Mouse (Mus musculus): ENCODE measurements at regions not wholly inside any gene's neighbourhood (a gene's known extent, or its start where the extent isn't known, plus 50 kb on each side); places are given as distances from the start of the nearest gene placed in this dataset.

DNA sequence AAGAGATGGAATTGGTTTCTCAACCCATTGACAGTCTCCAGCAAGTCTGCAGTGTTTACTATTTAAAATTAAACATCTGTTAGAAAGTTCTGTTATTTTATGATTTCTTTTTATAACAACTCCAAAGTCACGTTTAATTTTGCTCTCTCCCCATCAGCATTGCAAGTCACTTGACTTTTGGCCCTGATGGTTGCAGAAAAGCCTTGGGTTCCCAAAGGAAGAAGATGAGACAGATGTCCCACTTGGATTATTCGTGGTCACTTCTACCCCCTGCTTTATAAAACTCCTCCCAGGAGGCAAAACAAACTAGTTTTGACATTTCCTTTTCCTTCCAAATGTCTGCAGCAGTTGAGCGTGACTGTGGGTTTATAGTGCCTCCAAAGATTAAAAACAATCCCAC is 502.9 kb upstream of the Jmjd1c start:
- H3K4me3 ChIP-seq (ENCODE audit: control insufficient read depth in 1 of 2, insufficient read depth in 1 of 2, low read depth in 1 of 2, low read length in 2 of 2) = no peak overlapping the region
- H3K27ac ChIP-seq (replicated peaks in 1 of 2; ENCODE audit: control insufficient read depth in 1 of 2, insufficient read depth in 1 of 2, low read depth in 2 of 2, low read length in 2 of 2) = no peak overlapping the region
- H3K9ac ChIP-seq (ENCODE audit: low read length) = no peak overlapping the region
- WGBS = 61% methylated on average over 3 of the region's 3 CpGs
- no peak overlapping the region for H3K4me2 ChIP-seq (ENCODE audit: low read length)
- no peaks in the 10 kb centered on the region for H3K9me3 ChIP-seq (ENCODE audit: control insufficient read depth, low read length)
- no peaks in the 10 kb centered on the region for H3K36me3 ChIP-seq (ENCODE audit: control insufficient read depth, insufficient read depth, low read length)
- ATAC-seq (ENCODE audit: insufficient number of reproducible peaks, insufficient read depth, low FRiP score, low read depth) = no peak
- no peaks in the 10 kb centered on the region for H3K27me3 ChIP-seq (ENCODE audit: control insufficient read depth, insufficient read depth, low read length)
- no peaks in the 10 kb centered on the region for H3K4me1 ChIP-seq (ENCODE audit: control insufficient read depth in 2 of 2, insufficient read depth in 2 of 2, low read length in 2 of 2)

DNA sequence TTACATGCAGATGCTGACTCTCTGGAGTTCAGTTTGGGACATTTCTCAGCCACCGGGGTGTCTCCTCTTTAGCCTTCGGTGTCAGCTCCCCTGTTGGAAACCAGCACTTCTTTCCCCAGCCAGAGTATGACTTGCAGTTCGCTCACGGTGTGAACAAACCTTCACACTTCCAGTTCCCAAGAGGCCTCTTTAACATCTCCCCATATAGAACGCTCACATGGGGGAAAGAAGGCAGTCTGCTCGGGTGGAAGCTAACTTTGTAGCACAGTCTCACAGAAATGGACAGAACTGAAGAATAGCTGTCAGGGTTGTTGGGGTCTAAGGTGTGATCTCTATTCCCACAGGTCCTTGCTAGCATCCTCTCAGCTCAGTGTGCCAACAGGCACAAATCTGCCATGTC is 502.4 kb upstream of the Jmjd1c start:
- Histone ChIP-seq H3K4me2 (ENCODE audit: low read length) (no peak overlapping the region), H3K27me3 (ENCODE audit: control insufficient read depth, insufficient read depth, low read length) (no peaks in the 10 kb centered on the region), H3K27ac (replicated peaks in 1 of 2; ENCODE audit: control insufficient read depth in 1 of 2, insufficient read depth in 1 of 2, low read depth in 2 of 2, low read length in 2 of 2) (no peak overlapping the region), H3K36me3 (ENCODE audit: control insufficient read depth, insufficient read depth, low read length) (no peaks in the 10 kb centered on the region), H3K9ac (ENCODE audit: low read length) (no peak overlapping the region), H3K4me3 (ENCODE audit: control insufficient read depth in 1 of 2, insufficient read depth in 1 of 2, low read depth in 1 of 2, low read length in 2 of 2) (no peak overlapping the region), H3K4me1 (ENCODE audit: control insufficient read depth in 2 of 2, insufficient read depth in 2 of 2, low read length in 2 of 2) (no peaks in the 10 kb centered on the region), H3K9me3 (ENCODE audit: control insufficient read depth, low read length) (no peaks in the 10 kb centered on the region)
- 35% methylated on average over 6 of the region's 6 CpGs for WGBS
- ATAC-seq (ENCODE audit: insufficient number of reproducible peaks, insufficient read depth, low FRiP score, low read depth) = no peak

DNA sequence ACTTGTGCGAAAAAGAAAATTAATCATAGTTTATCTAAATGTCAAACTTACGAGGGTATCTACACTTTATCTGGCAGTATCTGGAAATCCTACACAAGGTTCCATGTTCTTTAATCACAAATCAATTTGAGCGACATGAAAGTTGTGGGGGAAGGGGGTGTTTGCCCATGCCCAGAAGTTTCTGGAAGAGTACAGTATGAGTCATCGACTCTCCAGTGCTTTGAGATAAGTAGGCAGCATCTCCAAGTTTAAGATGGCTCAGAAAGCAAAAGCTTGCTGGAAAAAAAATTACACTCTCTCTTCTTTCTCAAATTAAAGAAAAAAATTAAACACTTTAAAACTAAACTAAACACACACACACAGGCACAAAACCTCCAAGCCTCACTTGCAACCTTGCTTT is 498.0 kb upstream of the Jmjd1c start:
- H3K27me3 ChIP-seq (ENCODE audit: control insufficient read depth, insufficient read depth, low read length) = no peaks in the 10 kb centered on the region
- 48% methylated on average over 4 of the region's 4 CpGs for WGBS
- H3K4me2 ChIP-seq (ENCODE audit: low read length) = no peak overlapping the region
- H3K36me3 ChIP-seq (ENCODE audit: control insufficient read depth, insufficient read depth, low read length) = no peaks in the 10 kb centered on the region
- no peak for ATAC-seq (ENCODE audit: insufficient number of reproducible peaks, insufficient read depth, low FRiP score, low read depth)
- H3K9me3 ChIP-seq (ENCODE audit: control insufficient read depth, low read length) = no peaks in the 10 kb centered on the region
- no peaks in the 10 kb centered on the region for H3K4me1 ChIP-seq (ENCODE audit: control insufficient read depth in 2 of 2, insufficient read depth in 2 of 2, low read length in 2 of 2)
- H3K4me3 ChIP-seq (ENCODE audit: control insufficient read depth in 1 of 2, insufficient read depth in 1 of 2, low read depth in 1 of 2, low read length in 2 of 2) = no peak overlapping the region
- no peak overlapping the region for H3K9ac ChIP-seq (ENCODE audit: low read length)
- no peak overlapping the region for H3K27ac ChIP-seq (replicated peaks in 1 of 2; ENCODE audit: control insufficient read depth in 1 of 2, insufficient read depth in 1 of 2, low read depth in 2 of 2, low read length in 2 of 2)

DNA sequence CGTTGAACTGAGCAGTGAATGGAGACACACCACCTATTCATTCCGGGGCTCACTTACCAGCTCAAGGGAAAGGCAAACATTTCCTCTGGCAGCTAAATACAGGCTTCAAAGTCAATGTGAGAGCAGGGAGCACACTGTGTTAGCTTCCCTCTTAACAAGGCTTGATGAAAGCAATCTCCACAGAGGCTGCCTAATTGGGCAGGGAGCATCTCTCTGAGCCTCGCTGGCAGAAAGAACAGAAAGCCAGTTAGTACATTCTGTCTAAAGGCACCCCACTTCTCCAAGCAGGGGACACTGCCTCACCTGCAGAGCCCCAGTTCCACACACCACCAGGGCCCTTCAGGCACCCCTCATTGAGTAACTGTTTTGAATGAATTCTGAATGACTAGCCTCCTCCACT is 488.8 kb upstream of the Jmjd1c start:
- no peaks in the 10 kb centered on the region for H3K4me1 ChIP-seq (ENCODE audit: control insufficient read depth in 2 of 2, insufficient read depth in 2 of 2, low read length in 2 of 2)
- H3K4me2 ChIP-seq (ENCODE audit: low read length) = no peak overlapping the region
- H3K36me3 ChIP-seq (ENCODE audit: control insufficient read depth, insufficient read depth, low read length) = no peaks in the 10 kb centered on the region
- WGBS = 50% methylated on average over 3 of the region's 3 CpGs
- H3K9me3 ChIP-seq (ENCODE audit: control insufficient read depth, low read length) = no peaks in the 10 kb centered on the region
- no peaks in the 10 kb centered on the region for H3K27me3 ChIP-seq (ENCODE audit: control insufficient read depth, insufficient read depth, low read length)
- H3K4me3 ChIP-seq (ENCODE audit: control insufficient read depth in 1 of 2, insufficient read depth in 1 of 2, low read depth in 1 of 2, low read length in 2 of 2) = no peak overlapping the region
- H3K27ac ChIP-seq (replicated peaks in 1 of 2; ENCODE audit: control insufficient read depth in 1 of 2, insufficient read depth in 1 of 2, low read depth in 2 of 2, low read length in 2 of 2) = no peak overlapping the region
- no peak for ATAC-seq (ENCODE audit: insufficient number of reproducible peaks, insufficient read depth, low FRiP score, low read depth)
- H3K9ac ChIP-seq (ENCODE audit: low read length) = no peak overlapping the region

DNA sequence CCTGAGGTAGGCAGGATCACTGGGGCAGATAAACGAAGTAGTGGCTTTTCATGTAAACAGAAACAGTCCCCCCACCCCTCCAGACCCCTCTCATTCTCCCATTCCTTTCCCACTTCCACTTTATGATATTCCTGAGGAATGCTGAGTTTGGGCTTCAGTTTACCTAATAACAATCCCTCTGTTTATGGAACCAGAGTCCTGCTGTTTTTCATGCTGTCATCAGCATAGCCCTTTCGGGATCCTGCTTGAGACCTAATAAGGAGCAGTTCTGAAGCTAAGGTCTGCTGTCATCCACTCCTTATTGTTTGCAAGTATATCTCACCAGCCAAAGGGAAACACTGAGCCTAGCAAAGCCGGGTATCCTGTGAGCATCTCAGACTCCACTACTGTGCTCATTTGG is 479.6 kb upstream of the Jmjd1c start:
- no peak overlapping the region for H3K4me3 ChIP-seq (ENCODE audit: control insufficient read depth in 1 of 2, insufficient read depth in 1 of 2, low read depth in 1 of 2, low read length in 2 of 2)
- H3K9ac ChIP-seq (ENCODE audit: low read length) = no peak overlapping the region
- H3K36me3 ChIP-seq (ENCODE audit: control insufficient read depth, insufficient read depth, low read length) = no peaks in the 10 kb centered on the region
- ATAC-seq (ENCODE audit: insufficient number of reproducible peaks, insufficient read depth, low FRiP score, low read depth) = no peak
- no peaks in the 10 kb centered on the region for H3K27me3 ChIP-seq (ENCODE audit: control insufficient read depth, insufficient read depth, low read length)
- H3K4me1 ChIP-seq (ENCODE audit: control insufficient read depth in 2 of 2, insufficient read depth in 2 of 2, low read length in 2 of 2) = no peaks in the 10 kb centered on the region
- H3K27ac ChIP-seq (replicated peaks in 1 of 2; ENCODE audit: control insufficient read depth in 1 of 2, insufficient read depth in 1 of 2, low read depth in 2 of 2, low read length in 2 of 2) = no peak overlapping the region
- no peaks in the 10 kb centered on the region for H3K9me3 ChIP-seq (ENCODE audit: control insufficient read depth, low read length)
- WGBS = 39% methylated on average over 3 of the region's 3 CpGs
- no peak overlapping the region for H3K4me2 ChIP-seq (ENCODE audit: low read length)

DNA sequence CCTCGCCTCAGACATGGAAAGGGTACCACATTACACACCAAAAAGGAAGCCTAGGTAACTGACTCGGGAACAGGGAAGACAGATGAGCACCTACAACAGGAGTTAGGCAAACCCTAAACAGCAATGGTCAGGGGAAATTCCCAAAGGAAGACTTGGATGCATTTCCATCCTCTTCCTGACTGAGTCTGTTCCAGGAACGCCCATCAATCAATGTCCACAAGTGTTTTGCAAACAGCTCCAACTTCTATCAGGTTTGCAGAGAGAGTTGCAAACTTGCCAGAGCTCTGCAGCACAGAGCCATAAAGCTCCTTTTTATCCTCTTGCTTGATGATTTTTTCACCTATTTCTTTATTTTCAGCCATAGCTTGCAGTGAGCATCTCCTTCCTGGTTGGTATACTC is 464.9 kb upstream of the Jmjd1c start:
- no peak overlapping the region for H3K4me3 ChIP-seq (ENCODE audit: control insufficient read depth in 1 of 2, insufficient read depth in 1 of 2, low read depth in 1 of 2, low read length in 2 of 2)
- no peak for ATAC-seq (ENCODE audit: insufficient number of reproducible peaks, insufficient read depth, low FRiP score, low read depth)
- 64% methylated on average over 3 of the region's 3 CpGs for WGBS
- no peak overlapping the region for H3K4me2 ChIP-seq (ENCODE audit: low read length)
- no peaks in the 10 kb centered on the region for H3K4me1 ChIP-seq (ENCODE audit: control insufficient read depth in 2 of 2, insufficient read depth in 2 of 2, low read length in 2 of 2)
- no peaks in the 10 kb centered on the region for H3K36me3 ChIP-seq (ENCODE audit: control insufficient read depth, insufficient read depth, low read length)
- H3K27me3 ChIP-seq (ENCODE audit: control insufficient read depth, insufficient read depth, low read length) = no peaks in the 10 kb centered on the region
- no peak overlapping the region for H3K9ac ChIP-seq (ENCODE audit: low read length)
- no peak overlapping the region for H3K27ac ChIP-seq (replicated peaks in 1 of 2; ENCODE audit: control insufficient read depth in 1 of 2, insufficient read depth in 1 of 2, low read depth in 2 of 2, low read length in 2 of 2)
- no peaks in the 10 kb centered on the region for H3K9me3 ChIP-seq (ENCODE audit: control insufficient read depth, low read length)

DNA sequence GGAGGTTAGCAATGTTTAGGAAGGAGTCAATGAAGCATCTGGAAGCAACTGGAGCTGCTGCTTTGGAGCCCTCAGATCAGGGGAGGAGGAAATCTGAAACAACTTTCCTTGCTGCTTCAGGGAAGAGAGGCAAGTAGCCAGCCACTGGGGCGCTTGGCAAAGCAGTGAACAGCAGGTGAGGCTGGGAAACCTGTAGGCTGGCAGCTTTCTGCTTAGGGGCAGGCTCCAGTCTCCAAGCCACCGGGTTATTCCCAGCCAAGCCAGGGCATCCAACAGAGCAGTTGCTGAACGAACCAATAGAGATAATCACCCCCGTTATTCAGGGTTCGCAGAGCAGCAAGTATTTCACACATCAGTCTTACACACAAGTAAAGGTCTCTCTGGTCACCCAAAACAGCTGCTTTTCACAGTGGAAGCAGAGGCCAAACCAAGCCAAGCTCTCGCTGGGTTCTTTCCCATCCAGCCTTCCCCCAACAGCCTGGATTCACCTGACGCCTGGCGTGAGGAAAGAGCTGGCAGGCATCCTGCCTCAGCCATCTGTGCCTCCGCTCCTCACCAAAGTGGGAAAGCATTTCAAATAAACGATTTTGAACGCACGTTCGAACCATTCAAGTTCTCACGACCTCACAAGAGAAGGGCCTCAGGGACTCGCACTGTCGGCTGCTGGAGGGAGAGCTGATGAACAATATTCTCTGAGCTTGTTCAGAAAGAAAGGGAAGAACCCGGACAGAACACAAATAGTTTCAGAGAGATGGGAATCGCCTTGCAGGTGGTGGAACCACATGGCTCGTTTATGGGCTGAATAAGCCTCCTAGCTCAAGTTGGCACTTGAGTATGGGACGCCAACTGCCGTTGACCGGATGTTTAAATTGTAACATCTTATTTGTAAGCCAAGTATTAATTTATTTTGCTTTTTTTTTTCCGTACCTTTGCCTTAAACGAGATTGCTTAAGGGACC is 454.8 kb upstream of the Jmjd1c start:
- H3K27me3 ChIP-seq (ENCODE audit: control insufficient read depth, insufficient read depth, low read length) = no peaks in the 10 kb centered on the region
- H3K4me3 ChIP-seq (ENCODE audit: control insufficient read depth in 1 of 2, insufficient read depth in 1 of 2, low read depth in 1 of 2, low read length in 2 of 2) = no peak overlapping the region
- H3K9ac ChIP-seq (ENCODE audit: low read length) = no peak overlapping the region
- no peaks in the 10 kb centered on the region for H3K9me3 ChIP-seq (ENCODE audit: control insufficient read depth, low read length)
- WGBS = 72% methylated on average over 24 of the region's 24 CpGs
- no peak overlapping the region for H3K27ac ChIP-seq (replicated peaks in 1 of 2; ENCODE audit: control insufficient read depth in 1 of 2, insufficient read depth in 1 of 2, low read depth in 2 of 2, low read length in 2 of 2)
- H3K4me2 ChIP-seq (ENCODE audit: low read length) = no peak overlapping the region
- peaks cover 0 to 8% of the 10 kb centered on the region in 2 experiments; a peak in 1 of 4 replicates for H3K4me1 ChIP-seq (ENCODE audit: control insufficient read depth in 2 of 2, insufficient read depth in 2 of 2, low read length in 2 of 2)
- no peak for ATAC-seq (ENCODE audit: insufficient number of reproducible peaks, insufficient read depth, low FRiP score, low read depth)
- no peaks in the 10 kb centered on the region for H3K36me3 ChIP-seq (ENCODE audit: control insufficient read depth, insufficient read depth, low read length)

DNA sequence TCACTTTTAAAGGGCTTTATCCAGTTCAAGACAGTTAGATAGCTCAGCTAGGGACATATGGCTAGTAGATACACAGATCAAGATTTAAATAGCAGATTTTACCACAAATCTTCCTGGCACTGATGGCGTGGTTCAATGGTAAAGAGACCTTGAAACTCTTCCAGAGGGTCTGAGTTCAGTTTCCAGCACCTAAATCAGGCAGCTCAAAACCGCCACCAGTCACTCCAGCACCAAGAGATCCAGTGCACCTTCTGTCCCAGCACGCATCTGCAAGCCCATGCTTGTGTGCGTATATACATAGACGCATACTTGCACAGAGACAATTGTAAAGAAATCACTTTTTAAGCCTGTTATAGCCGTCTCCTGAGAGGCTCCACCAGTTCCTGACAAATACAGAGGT is 454.0 kb upstream of the Jmjd1c start:
- WGBS = 87% methylated on average over 6 of the region's 6 CpGs
- Histone ChIP-seq H3K9ac (ENCODE audit: low read length) (no peak overlapping the region), H3K4me2 (ENCODE audit: low read length) (no peak overlapping the region), H3K36me3 (ENCODE audit: control insufficient read depth, insufficient read depth, low read length) (no peaks in the 10 kb centered on the region), H3K27me3 (ENCODE audit: control insufficient read depth, insufficient read depth, low read length) (no peaks in the 10 kb centered on the region), H3K4me1 (ENCODE audit: control insufficient read depth in 2 of 2, insufficient read depth in 2 of 2, low read length in 2 of 2) (peaks cover 0 to 8% of the 10 kb centered on the region in 2 experiments; a peak in 1 of 4 replicates), H3K4me3 (ENCODE audit: control insufficient read depth in 1 of 2, insufficient read depth in 1 of 2, low read depth in 1 of 2, low read length in 2 of 2) (no peak overlapping the region), H3K9me3 (ENCODE audit: control insufficient read depth, low read length) (no peaks in the 10 kb centered on the region), H3K27ac (replicated peaks in 1 of 2; ENCODE audit: control insufficient read depth in 1 of 2, insufficient read depth in 1 of 2, low read depth in 2 of 2, low read length in 2 of 2) (no peak overlapping the region)
- no peak for ATAC-seq (ENCODE audit: insufficient number of reproducible peaks, insufficient read depth, low FRiP score, low read depth)
